Mouse (Mus musculus) midbrain, embryonic 11.5 days (tissue): ENCODE results near the gene Kif3a. TPM values are rescaled to one million over a fixed set of nuclear protein-coding genes. Genes with fewer than 3 reads are reported as not detected.

Experiments
- ATAC-seq: fragments of 200-750 bp; cut with Nextera tagmentation; 2 replicates; pipeline ENCODE4 v1.8.0; 2017; ENCODE audit warnings: moderate TSS enrichment, moderate library complexity; ENCODE audit not compliant: low FRiP score
- DNase-seq: peaks from one replicate; pipeline ENCODE4 v3.0.0; 2015; ENCODE audit warnings: low spot score; ENCODE audit errors: missing footprints
- H3K27ac ChIP-seq: fragments of 300-500 bp; sonication (generic); 2 replicates; pipeline ENCODE4 v1.5.1; 2014; ENCODE audit warnings: low read depth, low read length
- H3K27me3 ChIP-seq: fragments of 300-500 bp; sonication (generic); 2 replicates; pipeline ENCODE4 v1.6.1; 2014; ENCODE audit warnings: mild to moderate bottlenecking, low read length, moderate library complexity, mixed read lengths; ENCODE audit not compliant: control insufficient read depth, insufficient read depth
- H3K36me3 ChIP-seq: fragments of 300-500 bp; sonication (generic); 2 replicates; pipeline ENCODE4 v1.6.1; 2014; ENCODE audit warnings: mild to moderate bottlenecking, low read length, moderate library complexity, mixed read lengths; ENCODE audit not compliant: control insufficient read depth, insufficient read depth
- H3K4me1 ChIP-seq: fragments of 300-500 bp; sonication (generic); 2 replicates; pipeline ENCODE4 v1.6.1; 2014; ENCODE audit warnings: low read length; ENCODE audit not compliant: control insufficient read depth, insufficient read depth
- H3K4me2 ChIP-seq: fragments of 300-500 bp; sonication (generic); 2 replicates; pipeline ENCODE4 v1.6.1; 2014; ENCODE audit warnings: mild to moderate bottlenecking, moderate library complexity
- H3K4me3 ChIP-seq: fragments of 300-500 bp; sonication (generic); 2 replicates; pipeline ENCODE4 v1.5.1; 2014; ENCODE audit warnings: low read depth, low read length
- H3K9ac ChIP-seq: fragments of 300-500 bp; sonication (generic); 2 replicates; pipeline ENCODE4 v1.6.1; 2014; ENCODE audit warnings: low read length
- H3K9me3 ChIP-seq: fragments of 300-500 bp; sonication (generic); 2 replicates; pipeline ENCODE4 v1.6.1; 2016; ENCODE audit warnings: low read length; ENCODE audit not compliant: control insufficient read depth
- WGBS: fragments of 180-500 bp; shearing (Covaris S2); extraction: QIAGEN DNeasy Blood & Tissue Kit; methylation state at CpG from one replicate; pipeline ENCODE4 v1.1.7; 2014; 5-methylcytosine and 5-hydroxymethylcytosine counted together
- polyA plus RNA-seq: library from polyadenylated mRNA; unstranded; fragments of >200 nt; fragmentation: Nextera tagmentation; extraction: Ambion mirVana; gene quantifications from 2 replicates; pipeline ENCODE4 v1.2.1, GENCODE M21; 2014

The Kif3a gene
- polyA plus RNA-seq, 1 experiment from 2014 or later: 87.9 TPM

DNA sequence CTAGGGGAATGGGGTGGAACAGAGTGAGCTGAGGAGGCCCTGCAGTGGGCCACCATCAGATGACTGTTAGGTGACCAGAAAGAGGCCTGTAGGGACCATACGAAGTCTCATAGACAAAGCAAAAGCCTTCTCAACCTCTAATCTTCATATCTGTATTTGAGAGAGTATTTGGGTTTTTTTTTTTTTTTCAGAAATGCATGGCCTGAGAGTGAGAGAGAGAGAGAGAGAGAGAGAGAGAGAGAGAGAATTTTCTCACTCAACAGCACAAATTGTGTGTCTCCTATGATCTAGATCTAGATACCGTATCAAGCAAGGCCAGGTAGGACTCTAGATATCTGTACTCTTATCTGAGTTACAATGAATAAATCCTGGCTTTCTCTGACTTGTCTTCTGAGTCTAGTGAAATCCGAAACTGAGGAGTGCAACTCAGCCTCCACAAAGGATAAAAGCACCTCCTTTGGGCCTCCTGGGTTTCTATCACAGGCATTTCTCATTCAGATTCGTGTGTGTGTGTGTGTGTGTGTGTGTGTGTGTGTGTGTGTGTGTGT, 50.5 kb downstream of the Kif3a start:
- DNase-seq (no peak), ATAC-seq (no peak)
- Histone ChIP-seq H3K4me1 (no peaks in the 10 kb centered on the region), H3K4me3 (no peak overlapping the region), H3K27me3 (no peaks in the 10 kb centered on the region), H3K9me3 (no peaks in the 10 kb centered on the region), H3K4me2 (no peak overlapping the region), H3K27ac (no peak overlapping the region), H3K36me3 (no peaks in the 10 kb centered on the region), H3K9ac (no peak overlapping the region)
- 73% methylated on average over 4 of the region's 4 CpGs for WGBS

GRCm38 (mm10) chr11:53618619-53619198, 51.5 kb downstream of the Kif3a start, which contains the start of gene Il4:
Gene Il4, minus strand, starts transcription at chr11:53618669.
- no peaks in the 10 kb centered on the region for H3K36me3 ChIP-seq
- WGBS: 89% methylated on average over 7 of the region's 7 CpGs
- H3K4me1 ChIP-seq: no peaks in the 10 kb centered on the region
- H3K27ac ChIP-seq: no peak within 1 kb of the TSS
- no peak for ATAC-seq
- H3K27me3 ChIP-seq: no peaks in the 10 kb centered on the region
- H3K9me3 ChIP-seq: no peaks in the 10 kb centered on the region
- no peak for DNase-seq
- no peak within 1 kb of the TSS for H3K9ac ChIP-seq
- no peak within 1 kb of the TSS for H3K4me2 ChIP-seq
- no peak within 1 kb of the TSS for H3K4me3 ChIP-seq

DNA sequence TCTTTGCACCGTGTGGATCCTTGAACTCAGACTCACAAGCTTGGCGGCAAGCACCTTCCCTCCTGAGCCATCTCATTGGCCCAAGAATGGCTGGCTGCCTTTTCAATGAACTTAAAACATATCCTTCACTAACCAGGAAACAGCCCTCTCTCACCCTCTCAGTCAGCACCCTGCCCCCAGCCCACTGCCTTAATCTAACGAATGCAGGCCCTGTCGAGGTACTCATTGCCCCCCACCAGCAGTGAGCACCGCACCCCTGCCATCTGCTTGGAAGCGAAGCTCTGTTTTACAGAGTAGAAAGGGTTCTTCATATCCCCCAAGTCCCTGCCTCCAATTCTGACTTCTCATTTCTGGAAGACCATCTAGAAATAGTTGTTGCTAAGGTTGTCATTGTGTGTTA, 52.2 kb downstream of the Kif3a start:
- no peak for DNase-seq
- Histone ChIP-seq H3K4me1 (no peaks in the 10 kb centered on the region), H3K9ac (no peak overlapping the region), H3K27ac (no peak overlapping the region), H3K4me2 (no peak overlapping the region), H3K9me3 (no peaks in the 10 kb centered on the region), H3K27me3 (no peaks in the 10 kb centered on the region), H3K36me3 (no peaks in the 10 kb centered on the region), H3K4me3 (no peak overlapping the region)
- 71% methylated on average over 6 of the region's 6 CpGs for WGBS
- ATAC-seq: no peak

GRCm38 (mm10) chr11:53620094-53620493, 52.9 kb downstream of the Kif3a start:
- no peak overlapping the region for H3K27ac ChIP-seq
- H3K4me1 ChIP-seq: no peaks in the 10 kb centered on the region
- peak; percentile 39 for DNase-seq
- H3K27me3 ChIP-seq: no peaks in the 10 kb centered on the region
- no peak overlapping the region for H3K4me2 ChIP-seq
- H3K4me3 ChIP-seq: no peak overlapping the region
- no peak for ATAC-seq
- no peaks in the 10 kb centered on the region for H3K9me3 ChIP-seq
- no peaks in the 10 kb centered on the region for H3K36me3 ChIP-seq
- 84% methylated on average over 4 of the region's 4 CpGs for WGBS
- no peak overlapping the region for H3K9ac ChIP-seq

GRCm38 (mm10) chr11:53621582-53622439, 54.6 kb downstream of the Kif3a start:
- Histone ChIP-seq H3K27ac (no peak overlapping the region), H3K9ac (no peak overlapping the region), H3K4me2 (no peak overlapping the region), H3K4me1 (no peaks in the 10 kb centered on the region), H3K27me3 (no peaks in the 10 kb centered on the region), H3K36me3 (no peaks in the 10 kb centered on the region), H3K4me3 (no peak overlapping the region), H3K9me3 (no peaks in the 10 kb centered on the region)
- WGBS: 88% methylated on average over 11 of the region's 11 CpGs
- ATAC-seq: no peak
- no peak for DNase-seq

DNA sequence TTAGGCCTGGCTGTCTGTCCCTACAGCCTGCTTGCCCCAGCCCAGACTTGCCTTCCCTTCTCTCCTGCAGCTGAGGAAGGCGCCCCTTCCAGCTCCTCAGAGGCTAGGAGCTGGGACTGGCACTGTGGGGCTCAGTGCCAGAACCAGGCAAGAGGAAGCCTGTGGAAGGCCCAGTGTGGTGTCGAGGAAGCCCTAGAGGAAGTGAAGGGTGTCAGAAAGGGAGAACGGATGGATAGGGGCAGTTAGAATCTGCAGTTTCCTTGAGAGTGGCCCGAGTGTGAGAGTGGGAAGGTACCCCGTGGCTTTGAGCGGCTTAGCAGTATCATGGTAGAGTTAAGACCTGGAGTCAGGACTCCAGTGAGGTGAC, 55.2 kb downstream of the Kif3a start:
- WGBS: 73% methylated on average over 6 of the region's 6 CpGs
- ATAC-seq: no peak

DNA sequence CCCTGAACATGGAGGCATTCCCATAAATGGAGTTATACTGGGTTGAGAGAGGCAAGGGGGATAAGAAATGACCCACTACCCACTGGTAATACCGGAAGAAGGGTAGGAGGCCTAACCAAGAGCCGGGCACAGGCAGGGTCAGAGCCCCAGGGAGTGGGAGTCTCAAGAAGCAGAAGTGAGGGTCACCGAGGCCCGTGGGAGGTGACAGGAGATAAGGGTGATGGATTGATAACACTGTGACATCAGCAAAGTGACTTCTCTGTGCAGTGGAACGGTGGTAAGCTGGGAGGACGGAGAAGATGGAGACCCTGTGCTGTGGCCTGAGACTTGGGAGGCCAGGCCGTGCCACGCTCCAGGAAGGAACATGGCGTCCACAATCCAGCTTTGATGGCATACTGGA, 56.4 kb downstream of the Kif3a start:
- 98% methylated on average over 9 of the region's 9 CpGs for WGBS
- no peak overlapping the region for H3K27ac ChIP-seq
- H3K9ac ChIP-seq: no peak overlapping the region
- H3K27me3 ChIP-seq: no peaks in the 10 kb centered on the region; the same call in 1 of the 2 replicates
- H3K4me3 ChIP-seq: no peak overlapping the region
- no peaks in the 10 kb centered on the region for H3K9me3 ChIP-seq
- ATAC-seq (no peak), DNase-seq (no peak)
- no peak overlapping the region for H3K4me2 ChIP-seq
- H3K36me3 ChIP-seq: no peaks in the 10 kb centered on the region
- H3K4me1 ChIP-seq: 0 out of 2 replicates have a peak, but pooled peaks cover 2% of the 10 kb centered on the region

More for the DNA sequence above, 55.2 kb downstream of the Kif3a start:
- no peaks in the 10 kb centered on the region for H3K36me3 ChIP-seq
- no peak overlapping the region for H3K4me3 ChIP-seq
- no peaks in the 10 kb centered on the region for H3K9me3 ChIP-seq
- H3K9ac ChIP-seq: no peak overlapping the region
- H3K27me3 ChIP-seq: no peaks in the 10 kb centered on the region; the same call in 1 of the 2 replicates
- no peak overlapping the region for H3K27ac ChIP-seq
- no peak overlapping the region for H3K4me2 ChIP-seq
- DNase-seq: no peak
- H3K4me1 ChIP-seq: 0 out of 2 replicates have a peak, but pooled peaks cover 2% of the 10 kb centered on the region

GRCm38 (mm10) chr11:53624124-53624523, 56.9 kb downstream of the Kif3a start:
- 89% methylated on average over 2 of the region's 2 CpGs for WGBS
- H3K27me3 ChIP-seq: no peaks in the 10 kb centered on the region; the same call in 1 of the 2 replicates
- no peaks in the 10 kb centered on the region for H3K9me3 ChIP-seq

GRCm38 (mm10) chr11:53626802-53627373, 59.7 kb downstream of the Kif3a start:
- no peak overlapping the region for H3K4me2 ChIP-seq
- H3K9me3 ChIP-seq: no peaks in the 10 kb centered on the region
- H3K27ac ChIP-seq: no peak overlapping the region
- no peak for DNase-seq
- H3K4me3 ChIP-seq: no peak overlapping the region
- H3K9ac ChIP-seq: no peak overlapping the region
- no peaks in the 10 kb centered on the region; the same call in 1 of the 2 replicates for H3K27me3 ChIP-seq
- ATAC-seq: no peak
- H3K36me3 ChIP-seq: no peaks in the 10 kb centered on the region
- WGBS: 77% methylated on average over 17 of the region's 17 CpGs
- 0 out of 2 replicates have a peak, but pooled peaks cover 2% of the 10 kb centered on the region for H3K4me1 ChIP-seq

More at GRCm38 (mm10) chr11:53624124-53624523, 56.9 kb downstream of the Kif3a start:
- no peak overlapping the region for H3K27ac ChIP-seq
- no peak overlapping the region for H3K4me3 ChIP-seq
- 0 out of 2 replicates have a peak, but pooled peaks cover 2% of the 10 kb centered on the region for H3K4me1 ChIP-seq
- DNase-seq: no peak
- no peak overlapping the region for H3K4me2 ChIP-seq
- no peak overlapping the region for H3K9ac ChIP-seq
- H3K36me3 ChIP-seq: no peaks in the 10 kb centered on the region
- no peak for ATAC-seq
